Mouse (Mus musculus) ovary, adult 18-20 months (tissue): ENCODE results near the gene Klk1b22.
"Not testable (repeated sequence)": the region's sequence is repeated elsewhere in the genome, so short reads cannot be mapped to it uniquely, and the experiment has no call there.

Source experiments
- DNase-seq: peaks from one replicate; pipeline ENCODE4 v3.0.0; 2022; ENCODE audit warnings: low spot score, mixed read lengths

The Klk1b22 gene

GRCm38 (mm10) chr7:44112373-44112772 is at the start of gene Klk1b22:
TSS of gene Klk1b22 (plus strand) at chr7:44112673.
- DNase-seq: no peak

GRCm38 (mm10) chr7:44072117-44072516 is 40.4 kb upstream of the Klk1b22 start:
- DNase-seq: no peak

GRCm38 (mm10) chr7:44077703-44078102 is 34.8 kb upstream of the Klk1b22 start:
- no peak for DNase-seq

GRCm38 (mm10) chr7:44096111-44096510 is 16.4 kb upstream of the Klk1b22 start:
- DNase-seq: no peak

- not testable (repeated sequence) for DNase-seq
Observed at GRCm38 (mm10) chr7:44102028-44102427, 10.4 kb upstream of the Klk1b22 start, which contains the start of gene Klk1b21. TSS of gene Klk1b21 (plus strand) at chr7:44102328.

- no peak for DNase-seq
Observed at GRCm38 (mm10) chr7:44123445-44123844, 11.0 kb downstream of the Klk1b22 start.

GRCm38 (mm10) chr7:44136467-44136866 is 24.0 kb downstream of the Klk1b22 start, which contains the start of gene Klk1b16:
TSS of gene Klk1b16 (plus strand) at chr7:44136767.
- no peak for DNase-seq
